Mouse (Mus musculus): ENCODE results near the gene Dcdc2a. TPM values are rescaled to one million over a fixed set of nuclear protein-coding genes. Genes with fewer than 3 reads are reported as not detected.

Gene Dcdc2a
- 0.12 and 0.31 TPM in 2 replicates for polyA plus RNA-seq (2012; rRNA removed)

GRCm38 (mm10) chr13:25055873-25056667 lies at the start of gene Dcdc2a:
TSS of gene Dcdc2a (plus strand) at chr13:25056004.

GRCm38 (mm10) chr13:25019793-25020539 lies 35.8 kb upstream of the Dcdc2a start, which contains the start of gene Mrs2:
TSS of gene Mrs2 (minus strand) at chr13:25020379.

Other genes with a start within 250 kb of the Dcdc2a start
- gene Acot13, start 224.5 kb upstream of the Dcdc2a start, polyA plus RNA-seq (2012; rRNA removed) = 39.1 and 41.2 TPM in 2 replicates
- gene Tdp2, start 224.3 kb upstream of the Dcdc2a start, polyA plus RNA-seq (2012; rRNA removed) = 22.7 and 25.7 TPM in 2 replicates
- gene D130043K22Rik, start 210.9 kb upstream of the Dcdc2a start, polyA plus RNA-seq (2012; rRNA removed) = 0.13 and 0.15 TPM in 2 replicates
- gene Aldh5a1, start 118.3 kb upstream of the Dcdc2a start, polyA plus RNA-seq (2012; rRNA removed) = 3.0 and 3.4 TPM in 2 replicates
- 2.7 and 3.1 TPM in 2 replicates for gene Gpld1, start 112.9 kb upstream of the Dcdc2a start, polyA plus RNA-seq (2012; rRNA removed)
- 6.3 and 7.5 TPM in 2 replicates for gene Mrs2, start 35.6 kb upstream of the Dcdc2a start, polyA plus RNA-seq (2012; rRNA removed)
- gene Nrsn1, start 214.5 kb downstream of the Dcdc2a start, polyA plus RNA-seq (2012; rRNA removed) = 0.01 and 0.02 TPM in 2 replicates

Data from liver, embryonic 14 days (tissue).